Mouse (Mus musculus) c-Kit-positive CD71-positive TER-119-positive erythroid progenitor cells, embryonic 14.5 days (primary cell): ENCODE measurements around the gene Sdr39u1.

Source experiments
- DNase-seq: peaks from one replicate; pipeline ENCODE4 v3.0.0-alpha.2; 2013; ENCODE audit warnings: low spot score

The Sdr39u1 gene

DNA sequence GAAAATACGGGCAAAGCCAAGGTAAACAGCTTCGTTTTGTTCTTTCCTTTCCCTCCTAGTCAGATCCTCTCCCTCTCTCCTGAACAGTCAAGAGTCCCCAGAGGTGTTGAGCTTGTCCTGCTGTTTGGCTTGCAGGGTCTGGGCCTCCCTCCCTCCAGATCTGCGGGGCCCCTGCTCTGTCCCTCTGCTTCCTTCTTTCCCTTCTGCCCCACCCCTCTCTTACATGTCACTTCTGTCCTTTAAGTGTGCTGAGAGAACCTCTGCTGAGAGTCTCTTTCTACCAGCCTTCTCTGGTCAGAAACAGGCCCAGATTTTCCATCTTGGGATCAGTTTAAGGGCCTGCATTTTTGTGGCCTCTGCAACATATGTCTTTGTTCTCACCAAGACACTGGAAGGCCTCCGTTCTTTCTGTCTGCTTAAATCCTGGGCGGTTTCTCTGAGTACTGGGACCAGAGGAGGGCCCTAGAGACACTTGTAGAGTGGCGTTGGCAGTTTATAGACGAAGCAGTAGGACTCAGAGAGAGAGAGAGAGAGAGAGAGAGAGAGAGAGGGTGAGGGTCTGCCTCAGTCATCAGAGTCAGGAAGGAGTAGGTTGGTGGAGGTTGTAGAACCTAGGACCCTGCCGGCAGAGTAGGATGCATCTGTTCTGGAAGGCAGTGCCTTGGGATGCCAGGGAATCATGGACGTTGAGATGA, 45.5 kb downstream of the Sdr39u1 start:
- DNase-seq: no peak

DNA sequence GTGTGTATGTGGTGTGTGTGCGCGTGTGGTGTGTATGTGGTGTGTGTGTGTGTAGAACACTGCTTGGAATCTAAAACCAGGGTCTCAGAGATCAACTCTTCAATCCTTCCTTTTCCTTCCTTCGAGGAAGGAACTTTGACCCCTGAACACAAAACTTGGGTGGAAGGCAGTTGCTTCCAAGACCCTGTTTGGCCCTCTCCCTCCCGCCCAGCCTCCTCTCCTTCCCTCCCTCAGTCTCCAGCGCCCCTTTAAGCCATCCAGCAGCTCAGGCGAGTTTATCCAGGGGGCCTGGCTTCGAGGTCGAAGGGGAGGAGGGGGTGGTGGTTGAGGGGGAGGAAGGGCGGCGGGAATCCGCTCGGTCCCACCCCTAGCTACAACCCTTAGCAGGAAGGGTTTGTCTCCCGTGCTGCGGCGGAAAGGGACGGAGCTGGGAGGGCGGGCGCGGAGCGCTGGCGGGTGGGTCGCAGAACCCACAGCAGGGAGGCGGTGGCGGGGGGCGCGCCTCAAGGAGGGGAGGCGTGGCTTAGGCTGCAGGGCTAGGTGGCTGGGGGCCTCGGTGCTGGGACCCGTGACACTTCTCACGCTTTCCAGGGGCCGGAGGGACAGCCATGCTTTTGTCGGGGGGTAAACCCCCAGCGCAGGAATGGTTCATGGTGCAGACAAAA, 46.3 kb downstream of the Sdr39u1 start, which contains the start of gene Nynrin:
TSS of gene Nynrin (plus strand) at position 390 of the 665 bp plus-strand sequence.
- DNase-seq: no peak

DNA sequence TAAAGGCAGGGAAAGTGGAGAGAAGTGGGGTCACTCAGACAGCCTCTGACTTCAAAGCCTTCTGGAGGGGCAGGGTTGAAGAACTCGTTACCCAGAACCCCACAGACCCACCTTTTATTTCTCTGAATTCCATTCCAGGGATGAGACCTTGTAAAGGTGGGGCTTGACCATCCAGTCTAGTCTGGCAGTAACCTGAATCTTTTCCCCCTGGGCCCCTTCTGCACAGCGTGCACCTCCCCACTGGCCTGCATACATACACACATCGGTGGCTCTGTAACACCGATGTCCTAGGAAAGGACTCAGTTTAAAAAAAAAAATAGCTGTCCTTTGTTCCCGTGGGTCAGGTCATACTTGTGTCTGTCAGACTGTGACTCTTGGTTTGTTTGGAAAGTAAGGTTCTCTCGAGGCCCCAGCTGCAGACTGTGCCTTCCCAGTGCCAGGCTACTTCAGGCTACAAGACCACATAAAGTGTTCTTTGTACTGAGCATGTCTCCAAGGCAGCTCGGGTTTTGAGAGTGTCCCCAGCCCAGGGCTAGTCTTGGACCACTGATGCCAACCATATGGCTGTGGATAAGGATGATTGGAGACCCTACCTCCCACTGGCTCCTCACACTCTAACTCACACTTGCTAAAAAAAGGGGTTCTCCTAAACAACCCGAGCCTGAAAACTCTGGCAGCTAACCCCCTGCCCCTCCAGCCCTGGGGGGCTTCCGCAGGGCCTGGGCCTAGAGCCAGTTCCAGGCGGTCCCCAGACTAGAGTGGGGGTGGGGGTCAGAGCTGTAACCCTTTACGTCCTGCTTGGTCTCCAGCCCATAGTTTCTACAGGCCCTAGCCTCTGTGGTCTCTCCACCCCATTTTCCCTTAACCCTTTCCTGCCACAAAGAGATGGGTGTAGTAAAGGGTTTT, 47.2 kb downstream of the Sdr39u1 start:
- no peak for DNase-seq

DNA sequence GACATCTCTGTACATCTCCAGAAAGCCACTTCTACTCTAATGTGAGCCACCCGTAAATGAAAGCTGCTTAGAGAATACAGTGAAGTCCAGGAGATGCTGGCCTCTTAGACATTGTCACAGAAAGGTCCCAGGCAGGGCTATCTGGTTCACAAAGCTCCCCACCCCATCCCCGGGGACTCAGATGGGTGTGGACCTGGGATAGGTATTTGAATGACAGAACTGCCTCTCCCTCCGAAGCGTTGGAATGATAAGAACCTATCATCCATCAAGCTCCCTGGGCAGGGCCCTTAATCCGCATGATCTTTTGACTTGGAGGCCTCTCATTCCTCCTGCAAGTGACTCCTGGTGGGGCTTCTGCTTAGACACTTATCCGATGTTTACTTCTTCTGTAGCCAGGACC, 49.2 kb downstream of the Sdr39u1 start:
- DNase-seq: no peak
